Mouse (Mus musculus) liver, embryonic 11.5 days (tissue): ENCODE data around the gene Gm5141. TPM values are rescaled to one million over a fixed set of nuclear protein-coding genes. Genes with fewer than 3 reads are reported as not detected.
"Not testable (repeated sequence)": the region's sequence is repeated elsewhere in the genome, so short reads cannot be mapped to it uniquely, and the experiment has no call there.

ENCODE experiments used
- ATAC-seq: fragments of 200-750 bp; cut with Nextera tagmentation; replicated peaks from 2 replicates; pipeline ENCODE4 v1.8.0; 2017; ENCODE audit warnings: moderate number of reproducible peaks, mild to moderate bottlenecking, moderate TSS enrichment, moderate library complexity; ENCODE audit not compliant: low FRiP score
- DNase-seq: peaks from one replicate; pipeline ENCODE4 v3.0.0-alpha.2; 2017; ENCODE audit warnings: low spot score
- H3K27ac ChIP-seq: fragments of 300-500 bp; sonication (generic); 2 replicates; pipeline ENCODE4 v1.5.1; 2014; ENCODE audit warnings: mild to moderate bottlenecking, low read depth, low read length, control low read depth
- H3K27me3 ChIP-seq: fragments of 300-500 bp; sonication (generic); replicated peaks from 2 replicates; pipeline ENCODE4 v1.6.1; 2014; ENCODE audit warnings: low read length, mixed read lengths; ENCODE audit not compliant: control insufficient read depth, insufficient read depth
- H3K36me3 ChIP-seq: fragments of 300-500 bp; sonication (generic); 2 replicates; pipeline ENCODE4 v1.6.1; 2014; ENCODE audit warnings: mild to moderate bottlenecking, low read length, moderate library complexity, mixed read lengths; ENCODE audit not compliant: control insufficient read depth, insufficient read depth
- H3K4me1 ChIP-seq: fragments of 300-500 bp; sonication (generic); replicated peaks from 2 replicates; pipeline ENCODE4 v1.6.1; 2014; ENCODE audit warnings: low read length, mixed read lengths; ENCODE audit not compliant: control insufficient read depth, insufficient read depth
- H3K4me2 ChIP-seq: fragments of 300-500 bp; sonication (generic); 2 replicates; pipeline ENCODE4 v1.6.1; 2014; ENCODE audit warnings: mild to moderate bottlenecking, control low read depth, moderate library complexity
- H3K4me3 ChIP-seq: fragments of 300-500 bp; sonication (generic); 2 replicates; pipeline ENCODE4 v1.5.1; 2014; ENCODE audit warnings: low read depth, low read length, control low read depth
- H3K9ac ChIP-seq: fragments of 300-500 bp; sonication (generic); 2 replicates; pipeline ENCODE4 v1.6.1; 2014; ENCODE audit warnings: low read depth, low read length, control low read depth
- H3K9me3 ChIP-seq: fragments of 300-500 bp; sonication (generic); 2 replicates; pipeline ENCODE4 v1.6.1; 2016; ENCODE audit warnings: low read length, inconsistent platforms, mixed read lengths; ENCODE audit not compliant: control insufficient read depth
- WGBS: fragments of 180-500 bp; shearing (Covaris S2); extraction: QIAGEN DNeasy Blood & Tissue Kit; methylation state at CpG from one replicate; pipeline ENCODE4 v1.1.7; 2014; 5-methylcytosine and 5-hydroxymethylcytosine counted together
- polyA plus RNA-seq: library from polyadenylated mRNA; unstranded; fragments of >200 nt; fragmentation: Nextera tagmentation; extraction: Ambion mirVana; gene quantifications from 2 replicates; pipeline ENCODE4 v1.2.1, GENCODE M21; 2014

Gm5141 gene
- 4.2 and 4.3 TPM in 2 replicates for polyA plus RNA-seq

GRCm38 (mm10) chr13:62785199-62786134 lies at the start of gene Gm5141:
Gm5141 (minus strand) TSS chr13:62785808.
- peak; percentile 43 for DNase-seq
- ATAC-seq: peak; percentile 100
- Histone ChIP-seq H3K4me2 (peak within 1 kb of the TSS; percentile 72), H3K4me3 (peak within 1 kb of the TSS; percentile 53), H3K9ac (0 out of 2 replicates have a peak within 1 kb of the TSS, but pooled peaks have one; percentile 30)
- not testable (repeated sequence) for H3K36me3 ChIP-seq, H3K9me3 ChIP-seq, H3K4me1 ChIP-seq, H3K27me3 ChIP-seq, H3K27ac ChIP-seq
- WGBS: 7% methylated on average over 19 of the region's 23 CpGs

GRCm38 (mm10) chr13:62833341-62833740 lies 47.7 kb upstream of the Gm5141 start:
- H3K36me3 ChIP-seq: no peaks in the 10 kb centered on the region

GRCm38 (mm10) chr13:62832239-62832638 lies 46.6 kb upstream of the Gm5141 start:
- Histone ChIP-seq H3K9ac (no peak overlapping the region), H3K4me1 (no peaks in the 10 kb centered on the region), H3K4me3 (no peak overlapping the region), H3K27me3 (no peaks in the 10 kb centered on the region), H3K9me3 (no peaks in the 10 kb centered on the region), H3K27ac (no peak overlapping the region), H3K36me3 (no peaks in the 10 kb centered on the region), H3K4me2 (no peak overlapping the region)
- DNase-seq (no peak), ATAC-seq (no peak)
- WGBS: 68% methylated on average over 2 of the region's 2 CpGs

More at GRCm38 (mm10) chr13:62833341-62833740, 47.7 kb upstream of the Gm5141 start:
- no peak for ATAC-seq
- no peak overlapping the region for H3K27ac ChIP-seq
- 26% methylated on average over 4 of the region's 4 CpGs for WGBS
- no peak overlapping the region for H3K9ac ChIP-seq
- H3K9me3 ChIP-seq: no peaks in the 10 kb centered on the region
- no peak overlapping the region for H3K4me2 ChIP-seq
- no peak for DNase-seq
- no peaks in the 10 kb centered on the region for H3K27me3 ChIP-seq
- no peaks in the 10 kb centered on the region for H3K4me1 ChIP-seq
- H3K4me3 ChIP-seq: no peak overlapping the region

DNA sequence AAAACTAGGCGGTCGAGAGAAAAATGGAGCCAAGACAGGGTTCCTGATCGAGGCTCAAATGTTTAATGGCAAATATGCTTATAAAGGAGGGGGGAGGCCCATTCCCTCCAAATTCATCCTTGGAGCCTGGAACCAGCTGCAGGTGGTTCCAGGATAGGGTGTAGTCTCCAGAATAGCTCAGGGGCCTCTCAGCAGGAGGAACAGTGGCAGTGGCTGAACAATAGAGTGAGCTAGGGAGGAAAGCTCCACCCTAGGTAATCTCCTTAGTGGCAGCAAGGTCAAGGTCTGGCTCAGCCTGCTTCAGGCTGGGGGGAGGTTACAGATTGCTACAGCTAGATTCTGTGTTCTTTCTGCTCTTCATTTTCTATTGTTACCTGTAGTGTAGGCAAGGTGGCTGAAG lies 30.1 kb upstream of the Gm5141 start:
- DNase-seq, H3K4me1 ChIP-seq, H3K27me3 ChIP-seq, H3K4me2 ChIP-seq, ATAC-seq, H3K4me3 ChIP-seq, H3K9ac ChIP-seq, H3K9me3 ChIP-seq, H3K36me3 ChIP-seq, H3K27ac ChIP-seq: not testable (repeated sequence)
- 83% methylated on average over 3 of the region's 3 CpGs for WGBS

DNA sequence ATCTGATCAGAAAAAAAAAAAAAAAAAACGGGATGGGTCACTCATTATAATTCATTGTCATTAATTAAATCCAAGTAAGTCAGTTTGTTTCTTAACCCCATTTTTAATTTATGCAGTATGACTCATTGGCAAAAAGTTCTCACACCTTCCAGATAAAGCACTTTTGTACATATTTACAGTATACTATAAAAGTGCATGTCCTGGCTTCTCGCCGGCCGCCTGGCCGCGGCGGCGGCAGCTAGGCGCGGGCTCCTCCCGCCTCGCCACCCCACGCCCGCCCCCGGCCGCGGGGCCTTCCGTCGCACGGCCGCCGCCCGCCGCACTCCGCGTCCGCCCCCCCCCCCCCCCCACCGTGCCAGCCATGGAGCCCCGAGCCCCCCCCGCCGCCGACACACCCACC lies 27.1 kb upstream of the Gm5141 start:
- Histone ChIP-seq H3K4me2 (peak overlapping the region; percentile 61), H3K9ac (no peak overlapping the region), H3K27ac (no peak overlapping the region), H3K27me3 (no peaks in the 10 kb centered on the region), H3K4me1 (no peaks in the 10 kb centered on the region), H3K9me3 (no peaks in the 10 kb centered on the region), H3K4me3 (peak overlapping the region; percentile 41), H3K36me3 (no peaks in the 10 kb centered on the region)
- ATAC-seq (no peak), DNase-seq (no peak)
- WGBS: 5% methylated on average over 24 of the region's 32 CpGs

DNA sequence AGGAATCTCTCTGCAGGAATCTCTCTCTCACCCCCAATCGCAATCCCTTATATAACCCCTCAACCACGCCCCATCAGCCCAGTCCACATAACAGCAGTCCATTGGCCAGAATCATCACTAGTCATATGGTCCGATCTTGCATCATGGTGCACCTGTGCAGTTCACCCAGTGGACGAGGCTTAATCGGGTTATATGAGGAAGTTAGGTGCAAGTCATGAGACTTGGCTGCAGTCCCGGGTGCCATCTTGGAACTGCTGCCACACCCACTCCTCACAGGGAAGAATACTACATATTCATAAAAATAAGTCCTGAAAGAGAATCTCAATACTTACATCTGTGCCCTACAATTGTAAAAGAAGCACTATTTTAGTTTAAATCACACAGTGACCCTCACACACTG lies 22.4 kb upstream of the Gm5141 start:
- not testable (repeated sequence) for H3K4me2 ChIP-seq, H3K36me3 ChIP-seq, H3K9ac ChIP-seq, H3K9me3 ChIP-seq, H3K27me3 ChIP-seq, H3K27ac ChIP-seq, DNase-seq, ATAC-seq, H3K4me1 ChIP-seq, H3K4me3 ChIP-seq
- 86% methylated on average over 6 of the region's 6 CpGs for WGBS

GRCm38 (mm10) chr13:62786135-62786493 lies 506 bp upstream of the Gm5141 start:
- H3K4me3 ChIP-seq: peak overlapping the region; percentile 53
- not testable (repeated sequence) for ATAC-seq, H3K9me3 ChIP-seq, DNase-seq, H3K4me1 ChIP-seq, H3K36me3 ChIP-seq, H3K27ac ChIP-seq, H3K9ac ChIP-seq, H3K27me3 ChIP-seq
- peak overlapping the region; percentile 50 for H3K4me2 ChIP-seq
- WGBS: 47% methylated on average over 2 of the region's 2 CpGs

DNA sequence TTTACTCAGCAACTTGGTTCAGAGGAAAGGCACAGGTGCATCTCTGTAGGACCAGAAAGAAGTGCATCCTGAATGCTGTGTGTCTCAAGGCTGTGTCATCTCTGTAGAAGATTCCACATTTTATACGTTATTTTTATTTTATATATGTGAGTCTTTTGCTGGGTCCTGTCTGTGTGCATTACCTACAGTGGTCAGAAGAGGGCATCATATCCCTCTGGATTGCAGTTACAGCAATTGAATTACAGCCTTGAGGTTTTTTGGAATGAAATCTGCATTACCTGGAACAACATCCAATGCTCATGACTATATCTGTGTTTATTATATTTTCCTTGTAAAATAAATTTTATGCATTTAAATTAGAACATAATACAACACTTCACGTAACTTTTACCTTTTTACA lies 21.8 kb downstream of the Gm5141 start:
- not testable (repeated sequence) for H3K9ac ChIP-seq, H3K36me3 ChIP-seq, H3K4me1 ChIP-seq, H3K27ac ChIP-seq, H3K4me3 ChIP-seq, H3K4me2 ChIP-seq, H3K9me3 ChIP-seq, DNase-seq, ATAC-seq, H3K27me3 ChIP-seq
- 63% methylated on average over 2 of the region's 2 CpGs for WGBS
